Mouse (Mus musculus) megakaryocyte, embryonic 14.5 days (primary cell): ENCODE measurements around the gene Zc3h18. TPM values are rescaled to one million over a fixed set of nuclear protein-coding genes. Genes with fewer than 3 reads are reported as not detected.

Source experiments
- H3K27me3 ChIP-seq: replicated peaks from 2 replicates; pipeline ENCODE3; 2012; ENCODE audit warnings: inconsistent platforms
- H3K36me3 ChIP-seq: replicated peaks from 2 replicates; pipeline ENCODE3; 2012; ENCODE audit warnings: low read length, inconsistent platforms, mixed read lengths
- H3K4me1 ChIP-seq: 2 replicates; pipeline ENCODE4 v1.6.1; 2012; ENCODE audit warnings: inconsistent platforms
- H3K4me3 ChIP-seq: replicated peaks from 2 replicates; pipeline ENCODE3; 2012; ENCODE audit warnings: moderate library complexity, mild to moderate bottlenecking, inconsistent platforms
- H3K9me3 ChIP-seq: 2 replicates; pipeline ENCODE4 v1.6.1; 2012; ENCODE audit warnings: inconsistent platforms
- FLI1 ChIP-seq: IDR thresholded peaks from 2 replicates; pipeline ENCODE4 v1.6.1; 2012; ENCODE audit warnings: low read length, inconsistent platforms, mixed read lengths
- GATA1 ChIP-seq: IDR thresholded peaks from 3 replicates; pipeline ENCODE4 v1.6.1; 2012; ENCODE audit warnings: mixed read lengths, low read length, inconsistent platforms, borderline replicate concordance
- polyA plus RNA-seq: library from polyadenylated mRNA; stranded (reverse); fragments of >175 nt; gene quantifications from 2 replicates; pipeline ENCODE4 v1.2.3, GENCODE M21; 2012; ENCODE audit warnings: low replicate concordance; ENCODE audit not compliant: insufficient read depth

Gene Zc3h18
- polyA plus RNA-seq, 1 experiment = 80.4 TPM

DNA sequence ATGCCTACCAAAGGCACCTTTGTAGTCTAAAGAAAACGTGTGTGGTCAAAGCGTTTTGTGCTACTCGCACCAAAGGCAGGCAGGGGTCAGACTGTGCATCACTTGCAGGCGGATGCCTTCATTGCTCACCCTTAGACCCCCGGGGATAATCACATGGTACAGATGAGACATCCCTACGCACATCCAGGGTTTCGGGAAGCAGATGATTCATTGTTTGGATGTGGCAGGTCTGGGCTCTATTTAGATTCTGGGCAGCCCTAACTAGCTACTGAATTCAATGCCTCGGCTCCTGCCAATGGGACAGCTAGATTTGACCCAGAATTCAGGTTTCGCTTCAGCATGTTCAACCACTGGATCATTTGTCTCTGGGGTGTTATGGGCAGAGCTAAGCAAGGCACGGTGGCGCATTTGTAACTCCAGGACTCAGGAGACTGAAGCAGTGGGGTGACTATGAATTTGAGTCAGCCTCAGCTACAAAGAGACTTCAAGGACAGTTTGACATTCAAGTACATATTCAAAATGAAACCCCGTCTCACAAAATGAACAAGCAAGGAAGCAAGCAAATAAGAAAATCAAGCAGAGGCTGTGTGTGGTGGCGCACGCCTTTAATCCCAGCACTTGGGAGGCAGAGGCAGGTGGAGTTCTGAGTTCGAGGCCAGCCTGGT lies 17.2 kb upstream of the Zc3h18 start:
- Histone ChIP-seq H3K27me3 (peaks cover 47% of the 10 kb centered on the region), H3K9me3 (peaks cover under 1% of the 10 kb centered on the region; the same call in 1 of the 2 replicates), H3K4me1 (peaks cover 91% of the 10 kb centered on the region), H3K4me3 (no peak overlapping the region), H3K36me3 (no peaks in the 10 kb centered on the region)
- TF ChIP-seq FLI1 = no peak
- no peak for TF ChIP-seq GATA1

DNA sequence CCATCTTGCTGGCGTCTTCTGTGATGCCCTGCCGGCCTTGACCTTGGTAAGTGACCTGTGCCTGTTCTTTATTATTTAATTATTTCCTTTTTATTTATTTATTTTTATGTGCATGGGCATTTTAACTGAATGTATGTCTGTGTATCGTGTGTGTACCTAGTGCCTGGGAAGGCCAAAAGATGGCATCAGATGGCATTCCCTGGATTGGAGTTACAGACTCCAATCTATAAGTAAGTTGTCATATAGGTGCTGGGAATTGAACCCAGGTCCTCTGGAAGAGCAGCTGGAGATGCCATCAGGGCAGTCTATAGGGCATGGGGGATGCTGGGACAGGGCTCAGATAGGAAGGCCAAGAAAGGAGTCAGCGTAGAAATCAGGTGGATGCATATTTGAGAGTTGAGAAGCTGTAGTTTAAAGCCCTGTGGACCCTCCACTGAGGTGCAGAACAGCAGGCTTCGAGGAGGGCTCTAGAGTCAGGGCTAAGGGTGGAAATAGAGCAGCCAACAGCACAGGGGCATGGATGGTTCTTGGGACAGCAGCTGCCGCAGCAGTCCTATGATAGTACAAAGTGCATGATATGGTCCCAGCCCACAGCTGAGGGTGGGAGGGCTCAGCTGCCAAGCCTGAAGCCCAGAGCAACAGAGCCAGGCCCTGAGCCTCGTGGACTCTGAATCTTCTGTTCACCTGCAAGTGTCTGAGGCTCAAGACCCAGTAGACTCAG lies 15.6 kb upstream of the Zc3h18 start, which contains the start of gene Trhr2:
Gene Trhr2 (minus strand): TSS at position 51 of the 721 bp plus-strand sequence.
- Histone ChIP-seq H3K4me3 (peak within 1 kb of the TSS; percentile 0), H3K36me3 (peaks cover 9% of the 10 kb centered on the region), H3K9me3 (peaks cover 14% of the 10 kb centered on the region), H3K4me1 (peaks cover 74% of the 10 kb centered on the region), H3K27me3 (peaks cover 50% of the 10 kb centered on the region)
- TF ChIP-seq FLI1 = no peak

DNA sequence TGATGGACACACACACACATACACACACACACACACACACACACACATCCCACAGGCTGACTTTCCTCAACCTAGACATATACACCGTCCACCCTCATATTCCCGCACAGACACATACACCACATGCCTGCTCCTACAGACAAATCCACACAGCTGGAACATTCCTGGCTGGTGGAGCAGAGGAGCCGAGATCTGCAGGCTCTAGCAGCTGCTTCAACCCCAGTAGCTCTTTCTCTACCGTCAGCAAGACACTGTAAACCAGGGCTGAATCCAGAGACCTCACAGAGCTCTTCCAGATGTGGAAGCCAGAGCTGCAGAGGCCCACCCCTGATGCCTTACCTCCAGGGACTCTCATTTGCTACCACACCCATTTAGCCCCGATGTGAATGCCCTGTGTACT lies 14.1 kb upstream of the Zc3h18 start:
- TF ChIP-seq FLI1 (no peak), GATA1 (no peak)
- H3K9me3 ChIP-seq = peaks cover 16% of the 10 kb centered on the region
- H3K36me3 ChIP-seq = peaks cover 9% of the 10 kb centered on the region
- peaks cover 64% of the 10 kb centered on the region for H3K4me1 ChIP-seq
- no peak overlapping the region for H3K4me3 ChIP-seq
- H3K27me3 ChIP-seq = peaks cover 50% of the 10 kb centered on the region

DNA sequence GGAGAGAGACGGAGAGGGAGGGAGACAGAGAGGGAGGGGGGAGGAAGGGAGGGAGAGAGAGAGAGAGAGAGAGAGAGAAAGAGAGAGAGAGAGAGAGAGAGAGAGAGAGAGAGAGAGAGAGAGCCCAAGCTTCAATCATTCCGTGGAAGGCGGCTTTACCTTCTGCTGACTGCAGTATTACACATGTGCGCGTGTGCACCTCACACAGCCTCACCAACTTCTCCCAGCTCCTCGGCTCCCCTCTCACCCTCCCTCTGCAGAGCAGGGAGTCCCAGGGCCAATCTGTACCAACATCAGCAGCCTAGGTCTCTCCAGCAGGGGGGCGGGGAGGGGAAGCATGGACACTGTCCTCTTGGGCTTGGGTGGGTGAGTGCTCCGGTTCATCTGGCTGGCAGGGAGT lies 13.4 kb upstream of the Zc3h18 start:
- H3K36me3 ChIP-seq = peaks cover 9% of the 10 kb centered on the region
- peaks cover 48% of the 10 kb centered on the region for H3K27me3 ChIP-seq
- H3K4me3 ChIP-seq = no peak overlapping the region
- no peak for TF ChIP-seq FLI1
- TF ChIP-seq GATA1 = no peak
- H3K9me3 ChIP-seq = peaks cover 16% of the 10 kb centered on the region
- peaks cover 64% of the 10 kb centered on the region for H3K4me1 ChIP-seq

DNA sequence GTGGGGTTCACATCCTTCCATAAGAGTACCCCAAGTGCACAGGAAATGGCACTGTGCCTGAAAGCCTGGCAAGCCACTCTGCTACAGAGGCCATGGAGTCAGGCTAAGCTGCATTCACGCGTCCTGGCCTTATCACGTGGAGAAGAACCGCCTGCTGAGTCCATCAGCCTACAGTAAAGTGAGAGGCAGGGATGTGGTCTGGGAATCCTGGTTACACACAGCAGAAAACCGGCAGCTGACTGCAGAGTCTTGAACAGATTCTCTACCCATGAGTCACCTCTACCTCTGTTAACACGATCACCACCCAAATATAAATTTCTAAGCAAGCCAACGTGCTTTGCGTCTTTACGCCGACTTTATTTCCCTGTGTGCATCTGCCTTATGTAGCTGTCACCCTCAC lies 7.9 kb upstream of the Zc3h18 start:
- peaks cover 63% of the 10 kb centered on the region for H3K4me1 ChIP-seq
- TF ChIP-seq GATA1 (no peak), FLI1 (no peak)
- H3K36me3 ChIP-seq = peaks cover 14% of the 10 kb centered on the region
- peak overlapping the region; percentile 46 for H3K4me3 ChIP-seq
- peaks cover 11% of the 10 kb centered on the region for H3K27me3 ChIP-seq
- peaks cover 16% of the 10 kb centered on the region for H3K9me3 ChIP-seq

DNA sequence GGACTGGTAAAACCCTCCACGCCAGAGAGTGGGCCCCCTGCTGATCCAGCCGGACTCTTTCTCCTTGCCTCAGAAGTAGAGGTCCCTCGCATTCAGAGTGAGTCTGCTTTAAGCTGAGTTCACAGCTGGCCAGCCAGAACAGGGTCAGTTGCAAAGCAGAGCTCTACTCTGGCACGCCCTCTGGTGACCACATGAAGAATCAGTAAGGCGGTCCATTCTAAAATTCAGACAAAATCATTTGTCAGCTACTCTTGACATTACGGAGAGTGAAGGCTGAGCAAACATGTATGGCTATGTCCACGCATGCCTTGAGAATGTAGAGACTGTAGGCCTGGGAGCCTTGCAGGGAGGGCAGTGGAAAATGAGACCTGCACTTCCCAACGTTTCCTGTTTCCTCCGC lies 6.7 kb upstream of the Zc3h18 start:
- Histone ChIP-seq H3K4me1 (peaks cover 68% of the 10 kb centered on the region), H3K27me3 (no peaks in the 10 kb centered on the region), H3K36me3 (peaks cover 20% of the 10 kb centered on the region), H3K9me3 (peaks cover 12% of the 10 kb centered on the region), H3K4me3 (peak overlapping the region; percentile 47)
- TF ChIP-seq GATA1 (no peak), FLI1 (no peak)

DNA sequence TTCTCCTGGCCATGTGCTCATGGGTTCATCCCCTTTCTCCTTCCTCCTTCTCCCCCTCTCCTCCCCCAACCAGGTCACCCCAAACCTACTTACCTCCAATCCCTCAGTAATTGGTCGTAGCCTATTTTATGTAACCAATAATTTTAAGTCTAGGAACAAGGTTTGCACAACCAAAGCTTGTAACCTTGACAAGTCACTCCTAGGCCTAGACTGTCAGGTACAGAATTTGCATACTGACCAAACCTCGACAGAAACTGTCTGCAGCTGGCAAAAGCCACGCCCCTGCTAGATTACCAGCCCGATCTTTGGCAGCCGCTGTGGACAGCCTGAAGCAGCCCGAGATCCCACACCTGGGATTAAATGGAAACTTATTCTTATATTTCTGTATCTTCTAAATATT lies 4.7 kb upstream of the Zc3h18 start:
- Histone ChIP-seq H3K36me3 (peaks cover 23% of the 10 kb centered on the region), H3K27me3 (no peaks in the 10 kb centered on the region), H3K4me3 (no peak overlapping the region), H3K4me1 (peaks cover 80% of the 10 kb centered on the region), H3K9me3 (no peaks in the 10 kb centered on the region)
- no peak for TF ChIP-seq GATA1

DNA sequence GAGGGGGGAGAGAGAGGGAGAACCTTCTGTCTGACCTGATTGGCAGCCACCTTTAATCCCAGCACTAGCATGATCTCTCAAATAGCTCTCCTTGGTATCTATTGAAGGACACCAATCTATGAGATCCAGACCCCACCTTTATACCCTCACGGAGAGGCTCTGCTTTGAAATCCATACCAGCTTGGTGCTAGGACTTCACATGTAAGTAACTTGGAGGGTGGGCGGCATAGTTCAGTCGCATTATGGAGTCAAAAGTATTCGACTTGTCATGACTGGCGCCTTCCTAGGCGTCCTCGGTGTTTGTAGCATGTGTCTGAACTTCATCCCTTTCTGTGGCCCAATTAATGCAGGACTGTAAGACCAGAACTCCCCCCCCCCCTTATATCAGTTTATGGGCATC lies 1.1 kb upstream of the Zc3h18 start:
- H3K27me3 ChIP-seq = no peaks in the 10 kb centered on the region
- no peaks in the 10 kb centered on the region for H3K9me3 ChIP-seq
- peaks cover 79% of the 10 kb centered on the region for H3K4me1 ChIP-seq
- peaks cover 46% of the 10 kb centered on the region for H3K36me3 ChIP-seq
- peak overlapping the region; percentile 99 for H3K4me3 ChIP-seq
- no peak for TF ChIP-seq FLI1
- TF ChIP-seq GATA1 = no peak

DNA sequence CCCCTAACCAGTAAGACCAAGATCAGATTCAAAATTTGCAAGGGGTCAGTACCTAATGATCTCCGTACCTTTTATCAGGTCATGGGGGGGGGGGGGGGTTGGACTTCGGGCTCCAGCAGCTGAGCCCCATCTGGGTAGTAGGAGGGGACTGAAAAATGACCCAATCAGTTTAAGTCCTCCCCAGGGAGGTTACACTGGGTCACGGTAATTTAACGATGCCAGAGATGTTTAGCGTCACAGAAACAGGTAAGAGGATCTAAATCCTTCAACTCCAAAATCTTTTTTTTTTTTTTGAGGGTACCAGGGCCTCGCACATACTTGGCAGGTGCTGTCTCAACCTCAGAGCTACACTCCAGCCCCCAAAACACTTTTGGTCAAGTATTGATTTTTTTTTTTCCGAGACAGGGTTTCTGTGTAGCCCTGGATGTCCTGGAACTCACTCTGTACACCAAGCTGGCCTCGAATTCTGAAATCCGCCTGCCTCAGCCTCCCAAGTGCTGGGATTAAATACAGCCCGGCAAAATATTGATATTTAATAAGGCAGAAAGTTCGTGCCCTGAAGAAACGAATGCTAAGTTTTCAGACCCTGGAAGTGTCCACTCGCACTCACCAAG lies 551 bp upstream of the Zc3h18 start:
- Histone ChIP-seq H3K27me3 (no peaks in the 10 kb centered on the region), H3K4me1 (peaks cover 79% of the 10 kb centered on the region), H3K9me3 (no peaks in the 10 kb centered on the region), H3K36me3 (peaks cover 52% of the 10 kb centered on the region), H3K4me3 (peak overlapping the region; percentile 99)
- TF ChIP-seq GATA1 = no peak

DNA sequence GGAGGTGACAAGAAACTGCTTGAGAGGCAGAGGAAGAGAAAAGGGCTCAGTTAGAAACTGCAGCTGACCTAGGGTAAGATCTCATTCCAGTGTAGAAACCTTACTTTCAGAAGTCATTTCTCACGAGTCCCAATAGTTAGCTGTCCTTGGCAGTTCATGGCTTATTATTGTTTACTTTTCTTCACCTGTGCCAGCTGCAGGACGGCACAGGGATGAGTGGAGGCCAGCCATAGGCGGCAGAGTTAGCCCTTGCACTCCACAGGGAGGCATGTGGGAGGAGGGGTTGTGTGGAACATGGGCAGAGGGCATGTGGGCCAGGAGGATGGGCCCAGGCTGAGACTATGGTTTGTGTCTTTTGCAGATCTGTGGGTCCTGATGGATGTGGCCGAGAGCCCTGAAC lies 6.6 kb downstream of the Zc3h18 start:
- Histone ChIP-seq H3K4me1 (peaks cover 70% of the 10 kb centered on the region), H3K36me3 (peaks cover 96% of the 10 kb centered on the region)

More for the DNA sequence above, 6.6 kb downstream of the Zc3h18 start:
- H3K4me3 ChIP-seq = no peak overlapping the region
- H3K27me3 ChIP-seq = no peaks in the 10 kb centered on the region
- TF ChIP-seq FLI1 = no peak
- TF ChIP-seq GATA1 = no peak
- H3K9me3 ChIP-seq = no peaks in the 10 kb centered on the region
